In genomic region chr14:10300914-10301313, GRCm38 (mm10) we compare ENCODE assay signal across 26 mouse cellular contexts.
DNase-seq lines count a peak whose midpoint lies in the region; ATAC-seq and TF ChIP-seq lines count a peak whose summit lies in the region.
"Had no signal": no experiment of that assay in that cellular context is flagged by ENCODE, and none has a peak within 500 bp of the region (broad histone marks: within the 10 kb centered on the region; RNA-seq: fewer than 3 reads in every experiment).

No protein-coding gene starts in this region.

- no peaks in the 10 kb centered on the region for H3K27me3 ChIP-seq in liver, postnatal 0 days (ENCODE audit: insufficient read depth, low read length)
- no peaks in the 10 kb centered on the region for H3K27me3 ChIP-seq in midbrain, embryonic 15.5 days (replicated peaks)
- H3K27me3 ChIP-seq: heart, embryonic 15.5 days; hindbrain, embryonic 13.5 days; limb, embryonic 15.5 days; lung, embryonic 15.5 days; midbrain, embryonic 13.5 days; neural tube, embryonic 15.5 days had no signal

- ATAC-seq in liver, postnatal 0 days: no peak
- ATAC-seq in CD4-positive, CD25-positive, alpha-beta regulatory T cell, adult 4 months: peak; percentile 74
- no peak for ATAC-seq in midbrain, embryonic 15.5 days (replicated peaks)
- ATAC-seq: forebrain, embryonic 14.5 days; midbrain, embryonic 13.5 days had no signal

- H3K4me1 ChIP-seq in liver, postnatal 0 days (ENCODE audit: insufficient read depth): no peaks in the 10 kb centered on the region
- H3K4me1 ChIP-seq in midbrain, embryonic 15.5 days: no peaks in the 10 kb centered on the region
- H3K4me1 ChIP-seq: heart, embryonic 15.5 days; hindbrain, embryonic 13.5 days; limb, embryonic 10.5 days; limb, embryonic 15.5 days; lung, embryonic 15.5 days had no signal

- WGBS in liver, postnatal 0 days (ENCODE audit: insufficient replicate concordance): 60% methylated on average over 3 of the region's 3 CpGs
- WGBS in midbrain, embryonic 15.5 days: 62% methylated on average over 3 of the region's 3 CpGs

- no peak overlapping the region for H3K4me2 ChIP-seq in liver, postnatal 0 days (ENCODE audit: low read depth, low read length)
- H3K4me2 ChIP-seq in midbrain, embryonic 15.5 days: no peak overlapping the region
- H3K4me2 ChIP-seq: heart, embryonic 15.5 days; hindbrain, embryonic 13.5 days; limb, embryonic 15.5 days; lung, embryonic 15.5 days; midbrain, embryonic 13.5 days; neural tube, embryonic 15.5 days had no signal

- no peak for DNase-seq in liver, postnatal 0 days
- DNase-seq in liver (no peak), 416B (ENCODE audit: low read depth) (peak; percentile 4)
- peak; percentile 20 for DNase-seq in induced T-regulatory cell, adult 2 months (ENCODE audit: low read depth)
- DNase-seq in kidney, postnatal 14 days: no peak
- no peak for DNase-seq in spleen, adult 12 weeks (ENCODE audit: low spot score)
- DNase-seq: adrenal gland, adult 2 months; cerebellum, adult 8-10 months; cerebellum, postnatal 36 days; gastrocnemius, postnatal 14 days; heart, postnatal 4 days; kidney, adult 2 months; layer of hippocampus, postnatal 36 days; retina, postnatal 1 day had no signal

- no peak overlapping the region for H3K9ac ChIP-seq in liver, postnatal 0 days (replicated peaks)
- H3K9ac ChIP-seq in midbrain, embryonic 15.5 days: no peak overlapping the region
- H3K9ac ChIP-seq: heart, embryonic 15.5 days; hindbrain, embryonic 13.5 days; limb, embryonic 15.5 days; liver, embryonic 14.5 days; lung, embryonic 15.5 days; midbrain, embryonic 13.5 days; neural tube, embryonic 15.5 days had no signal

- TF ChIP-seq EP300 in liver, postnatal 0 days (IDR thresholded peaks at IDR 0.05; ENCODE audit: low read depth): no peak

- no peak overlapping the region for H3K27ac ChIP-seq in liver, postnatal 0 days (ENCODE audit: low read depth)
- no peak overlapping the region for H3K27ac ChIP-seq in midbrain, embryonic 15.5 days
- H3K27ac ChIP-seq: heart, embryonic 15.5 days; hindbrain, embryonic 13.5 days; limb, embryonic 10.5 days; limb, embryonic 15.5 days; liver, embryonic 14.5 days; lung, embryonic 15.5 days; macrophage; midbrain, embryonic 13.5 days; neural tube, embryonic 15.5 days had no signal

- TF ChIP-seq CTCF in liver, postnatal 0 days (IDR thresholded peaks at IDR 0.05; ENCODE audit: low read depth): 0 out of 2 replicates have a peak, but pooled peaks have one; percentile 2

- H3K9me3 ChIP-seq in liver, postnatal 0 days (ENCODE audit: low read length): no peaks in the 10 kb centered on the region
- no peaks in the 10 kb centered on the region for H3K9me3 ChIP-seq in midbrain, embryonic 15.5 days
- H3K9me3 ChIP-seq: heart, embryonic 15.5 days; hindbrain, embryonic 13.5 days; limb, embryonic 10.5 days; limb, embryonic 15.5 days; lung, embryonic 15.5 days; midbrain, embryonic 13.5 days; neural tube, embryonic 15.5 days had no signal

- no peak overlapping the region for H3K4me3 ChIP-seq in liver, postnatal 0 days (ENCODE audit: low read depth, low read length)
- no peak overlapping the region for H3K4me3 ChIP-seq in midbrain, embryonic 15.5 days
- H3K4me3 ChIP-seq: heart, embryonic 15.5 days; hindbrain, embryonic 13.5 days; limb, embryonic 10.5 days; limb, embryonic 15.5 days; lung, embryonic 15.5 days; midbrain, embryonic 13.5 days; neural tube, embryonic 15.5 days had no signal

- no peaks in the 10 kb centered on the region for H3K36me3 ChIP-seq in liver, postnatal 0 days (replicated peaks; ENCODE audit: insufficient read depth, low read length)
- no peaks in the 10 kb centered on the region for H3K36me3 ChIP-seq in midbrain, embryonic 15.5 days (replicated peaks)
- H3K36me3 ChIP-seq: heart, embryonic 15.5 days; hindbrain, embryonic 13.5 days; limb, embryonic 10.5 days; limb, embryonic 15.5 days; lung, embryonic 15.5 days; midbrain, embryonic 13.5 days; neural tube, embryonic 15.5 days had no signal

Comparison
In these comparisons a context has a peak if more than half of its experiments do, and no peak if none do; other contexts are left out.
1. DNase-seq: peak in 416B (single experiment) and induced T-regulatory cell, adult 2 months (single experiment); none in liver, postnatal 0 days (single experiment), liver (single experiment), kidney, postnatal 14 days (single experiment) and spleen, adult 12 weeks (single experiment).